In genomic region chr12:108449935-108450334, GRCm38 (mm10) we compare ENCODE assay signal across 14 mouse cellular contexts.
DNase-seq lines count a peak whose midpoint lies in the region; ATAC-seq lines count a peak whose summit lies in the region.
"Had no signal": no experiment of that assay in that cellular context is flagged by ENCODE, and none has a peak within 500 bp of the region (broad histone marks: within the 10 kb centered on the region; RNA-seq: fewer than 3 reads in every experiment).

No protein-coding gene starts in this region.

- H3K9ac ChIP-seq in liver, embryonic 16.5 days (ENCODE audit: low read depth, low read length) = no peak overlapping the region
- no peak overlapping the region for H3K9ac ChIP-seq in liver, embryonic 12.5 days
- H3K9ac ChIP-seq: limb, embryonic 13.5 days had no signal

- DNase-seq in adrenal gland, adult 8-10 months = peak; percentile 18
- peak; percentile 71 for DNase-seq in induced T-regulatory cell, adult 2 months (ENCODE audit: low read depth)
- peak; percentile 32 for DNase-seq in lung, postnatal 36 days
- DNase-seq in embryo, embryonic 11 days = no peak
- no peak for DNase-seq in right cerebral cortex, postnatal 25 days
- DNase-seq in layer of hippocampus, postnatal 25 days (ENCODE audit: extremely low spot score in 1 of 2, low spot score in 1 of 2) = no peak
- DNase-seq: cerebellum, adult 9-11 months; gastrocnemius, postnatal 25 days; heart, postnatal 4 days; spleen, adult 18-20 months had no signal

- H3K36me3 ChIP-seq in liver, embryonic 16.5 days (ENCODE audit: control insufficient read depth, insufficient read depth) = no peaks in the 10 kb centered on the region
- no peaks in the 10 kb centered on the region for H3K36me3 ChIP-seq in liver, embryonic 12.5 days
- H3K36me3 ChIP-seq: limb, embryonic 13.5 days had no signal

- no peak overlapping the region for H3K4me3 ChIP-seq in liver, embryonic 16.5 days (ENCODE audit: low read depth, low read length)
- H3K4me3 ChIP-seq in liver, embryonic 12.5 days = no peak overlapping the region
- H3K4me3 ChIP-seq: limb, embryonic 13.5 days had no signal

- no peak overlapping the region for H3K4me2 ChIP-seq in liver, embryonic 16.5 days (ENCODE audit: low read depth, low read length)
- no peak overlapping the region for H3K4me2 ChIP-seq in liver, embryonic 12.5 days
- H3K4me2 ChIP-seq: limb, embryonic 13.5 days had no signal

- H3K27ac ChIP-seq in liver, embryonic 16.5 days (ENCODE audit: low read length) = no peak overlapping the region
- H3K27ac ChIP-seq in liver, embryonic 12.5 days = no peak overlapping the region
- H3K27ac ChIP-seq: limb, embryonic 13.5 days had no signal

- peak; percentile 41; the same call in 1 of the 2 replicates for ATAC-seq in liver, embryonic 16.5 days (ENCODE audit: low read depth)
- no peak for ATAC-seq in liver, embryonic 12.5 days
- ATAC-seq: midbrain, embryonic 16.5 days had no signal

- H3K4me1 ChIP-seq in liver, embryonic 16.5 days (ENCODE audit: control insufficient read depth, low read depth, low read length) = no peaks in the 10 kb centered on the region
- no peaks in the 10 kb centered on the region for H3K4me1 ChIP-seq in liver, embryonic 12.5 days

- no peaks in the 10 kb centered on the region for H3K27me3 ChIP-seq in liver, embryonic 16.5 days (ENCODE audit: control insufficient read depth, insufficient read depth, low read depth, low read length)
- H3K27me3 ChIP-seq in liver, embryonic 12.5 days (replicated peaks) = peaks cover 33% of the 10 kb centered on the region
- H3K27me3 ChIP-seq: limb, embryonic 13.5 days had no signal

- H3K9me3 ChIP-seq in liver, embryonic 16.5 days (replicated peaks; ENCODE audit: control insufficient read depth, low read length) = no peaks in the 10 kb centered on the region
- no peaks in the 10 kb centered on the region for H3K9me3 ChIP-seq in liver, embryonic 12.5 days (replicated peaks)
- H3K9me3 ChIP-seq: limb, embryonic 13.5 days had no signal

- WGBS in liver, embryonic 16.5 days (ENCODE audit: insufficient replicate concordance) = 52% methylated on average over 11 of the region's 11 CpGs
- 58% methylated on average over 11 of the region's 11 CpGs for WGBS in liver, embryonic 12.5 days (ENCODE audit: insufficient replicate concordance)

Comparison
In these comparisons a context has a peak if more than half of its experiments do, and no peak if none do; other contexts are left out.
1. DNase-seq: peak in adrenal gland, adult 8-10 months (single experiment), induced T-regulatory cell, adult 2 months (single experiment) and lung, postnatal 36 days (single experiment); none in embryo, embryonic 11 days (single experiment), right cerebral cortex, postnatal 25 days (single experiment) and layer of hippocampus, postnatal 25 days (0 of 2).